Mouse (Mus musculus) midbrain, embryonic 10.5 days (tissue): ENCODE measurements around the gene Psmd9. TPM values are rescaled to one million over a fixed set of nuclear protein-coding genes. Genes with fewer than 3 reads are reported as not detected.

ENCODE experiments used
- DNase-seq: peaks from one replicate; pipeline ENCODE4 v3.0.0-alpha.2; 2017; ENCODE audit warnings: low spot score
- H3K27ac ChIP-seq: fragments of 300-500 bp; sonication (generic); replicated peaks from 2 replicates; pipeline ENCODE4 v1.5.1; 2016; ENCODE audit warnings: mild to moderate bottlenecking
- H3K27me3 ChIP-seq: fragments of 300-500 bp; sonication (generic); 2 replicates; pipeline ENCODE4 v1.6.1; 2016; ENCODE audit warnings: low read depth, mild to moderate bottlenecking; ENCODE audit not compliant: poor library complexity, severe bottlenecking
- H3K36me3 ChIP-seq: fragments of 300-500 bp; sonication (generic); 2 replicates; pipeline ENCODE4 v1.6.1; 2016; ENCODE audit warnings: mild to moderate bottlenecking, moderate library complexity
- H3K4me1 ChIP-seq: fragments of 300-500 bp; sonication (generic); 2 replicates; pipeline ENCODE4 v1.6.1; 2016
- H3K4me3 ChIP-seq: fragments of 300-500 bp; sonication (generic); 2 replicates; pipeline ENCODE4 v1.5.1; 2016; ENCODE audit warnings: mild to moderate bottlenecking, moderate library complexity
- H3K9me3 ChIP-seq: fragments of 300-500 bp; sonication (generic); replicated peaks from 2 replicates; pipeline ENCODE4 v1.6.1; 2016; ENCODE audit warnings: mild to moderate bottlenecking
- WGBS: fragments of 180-500 bp; shearing (Covaris S2); methylation state at CpG from one replicate; pipeline ENCODE4 v1.1.7; 2016; 5-methylcytosine and 5-hydroxymethylcytosine counted together
- polyA plus RNA-seq: library from polyadenylated mRNA; unstranded; fragments of >200 nt; fragmentation: Nextera tagmentation; extraction: Ambion mirVana; gene quantifications from 2 replicates; pipeline ENCODE4 v1.2.1, GENCODE M21; 2016

The Psmd9 gene
- polyA plus RNA-seq, 1 experiment from 2014 or later: 78.5 TPM

DNA sequence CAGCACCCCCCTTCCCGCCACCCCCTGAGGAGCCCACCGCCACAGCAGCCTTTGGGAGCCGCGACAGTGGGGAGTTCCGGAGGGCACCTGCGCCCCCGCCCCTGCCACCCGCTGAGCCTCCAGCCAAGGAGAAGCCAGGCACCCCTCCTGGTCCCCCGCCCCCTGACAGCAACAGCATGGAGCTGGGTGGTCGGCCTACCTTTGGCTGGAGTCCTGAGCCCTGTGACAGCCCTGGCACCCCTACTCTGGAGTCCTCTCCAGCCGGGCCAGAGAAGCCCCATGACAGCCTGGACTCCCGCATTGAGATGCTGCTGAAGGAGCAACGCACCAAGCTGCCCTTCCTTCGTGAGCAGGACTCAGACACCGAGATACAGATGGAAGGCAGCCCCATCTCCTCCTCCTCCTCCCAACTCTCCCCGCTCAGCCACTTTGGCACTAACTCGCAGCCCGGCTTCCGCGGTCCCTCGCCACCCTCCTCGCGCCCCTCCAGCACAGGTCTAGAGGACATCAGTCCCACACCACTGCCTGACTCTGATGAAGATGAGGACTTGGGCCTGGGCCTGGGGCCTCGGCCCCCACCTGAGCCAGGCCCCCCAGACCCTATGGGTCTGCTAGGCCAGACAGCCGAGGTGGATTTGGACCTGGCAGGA is 21.0 kb upstream of the Psmd9 start:
- H3K4me3 ChIP-seq: peak overlapping the region; percentile 43
- no peaks in the 10 kb centered on the region for H3K27me3 ChIP-seq
- H3K36me3 ChIP-seq: peaks cover 91% of the 10 kb centered on the region
- WGBS: 85% methylated on average over 25 of the region's 25 CpGs
- 0 out of 2 replicates have a peak overlapping the region, but pooled peaks have one; percentile 39 for H3K27ac ChIP-seq
- H3K9me3 ChIP-seq: no peaks in the 10 kb centered on the region
- peaks cover 80% of the 10 kb centered on the region for H3K4me1 ChIP-seq
- no peak for DNase-seq

DNA sequence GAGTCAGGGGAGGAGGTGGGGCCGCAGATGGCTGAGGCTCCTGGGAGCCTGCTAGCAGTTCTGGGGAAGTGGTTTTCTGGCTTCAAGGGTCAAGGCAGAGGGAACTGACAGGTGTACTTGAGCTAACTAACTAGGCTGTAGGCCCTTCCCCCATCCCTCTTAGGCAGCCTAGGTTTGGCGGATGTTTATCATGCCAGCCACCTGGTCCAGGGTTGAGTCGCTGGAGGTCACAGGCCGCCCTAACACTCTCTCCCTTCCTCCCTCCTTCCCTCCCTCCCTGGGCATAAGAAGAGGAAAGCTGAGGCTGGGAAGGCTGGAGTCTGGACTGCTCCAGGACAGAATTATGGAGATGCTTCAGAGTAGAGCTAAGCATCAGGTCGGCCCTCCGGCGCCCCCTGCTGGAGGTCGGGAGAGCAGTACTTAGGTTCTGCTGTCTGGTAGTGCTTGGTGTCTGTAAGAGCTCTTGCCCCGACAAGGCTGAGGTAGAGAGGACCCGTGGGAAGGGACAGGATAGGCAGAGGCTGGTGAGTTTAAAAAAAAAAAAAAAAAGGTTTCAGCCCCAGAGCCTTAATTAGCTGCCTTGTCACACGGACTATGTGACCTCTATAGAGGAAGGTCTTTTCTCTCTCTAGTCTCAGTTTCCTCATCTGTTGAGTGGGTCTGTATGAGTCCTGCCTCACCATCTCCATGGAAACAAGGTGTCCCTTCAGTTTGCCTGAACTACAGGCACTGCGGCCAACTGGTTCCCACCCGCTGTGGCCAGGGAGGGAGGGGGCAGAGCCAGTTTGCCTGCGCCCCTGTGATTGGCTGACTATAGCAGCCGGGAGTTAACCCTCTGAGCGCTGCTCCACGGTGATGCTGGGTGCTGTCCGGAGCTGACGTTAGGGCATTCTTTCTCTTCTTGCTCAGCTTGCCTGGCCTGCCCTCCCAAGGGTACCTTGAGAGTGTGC is 19.5 kb upstream of the Psmd9 start:
- peak; percentile 88 for DNase-seq
- Histone ChIP-seq H3K36me3 (peaks cover 100% of the 10 kb centered on the region), H3K4me1 (peaks cover 65% of the 10 kb centered on the region), H3K4me3 (peak overlapping the region; percentile 43), H3K27me3 (no peaks in the 10 kb centered on the region), H3K9me3 (no peaks in the 10 kb centered on the region), H3K27ac (peak overlapping the region; percentile 10; the same call in 1 of the 2 replicates)
- WGBS: 15% methylated on average over 19 of the region's 19 CpGs

DNA sequence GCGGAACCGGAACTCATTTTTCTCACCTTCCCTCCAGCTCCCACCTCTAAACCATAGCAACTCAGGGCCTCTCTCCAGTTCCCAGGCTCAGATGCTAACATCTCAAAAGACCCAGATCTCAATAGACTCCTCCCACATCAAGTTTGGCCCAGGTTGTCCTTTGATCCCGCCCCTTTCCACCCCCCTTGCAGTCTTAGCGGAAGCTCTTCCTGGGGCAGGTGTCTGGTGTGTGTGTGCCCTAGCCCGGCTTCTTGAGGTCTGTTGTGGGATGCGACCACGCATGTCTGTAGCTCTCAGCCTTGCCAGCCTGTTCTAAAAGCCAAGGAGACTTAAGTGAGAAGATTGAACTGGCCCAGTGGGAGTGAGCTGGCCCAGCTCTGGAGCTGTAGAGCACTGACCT is 18.6 kb upstream of the Psmd9 start:
- H3K9me3 ChIP-seq: no peaks in the 10 kb centered on the region
- no peak overlapping the region for H3K27ac ChIP-seq
- peaks cover 99% of the 10 kb centered on the region for H3K36me3 ChIP-seq
- H3K27me3 ChIP-seq: no peaks in the 10 kb centered on the region
- H3K4me3 ChIP-seq: peak overlapping the region; percentile 43; the same call in 1 of the 2 replicates
- WGBS: 52% methylated on average over 7 of the region's 7 CpGs
- no peak for DNase-seq
- peaks cover 56% of the 10 kb centered on the region for H3K4me1 ChIP-seq

DNA sequence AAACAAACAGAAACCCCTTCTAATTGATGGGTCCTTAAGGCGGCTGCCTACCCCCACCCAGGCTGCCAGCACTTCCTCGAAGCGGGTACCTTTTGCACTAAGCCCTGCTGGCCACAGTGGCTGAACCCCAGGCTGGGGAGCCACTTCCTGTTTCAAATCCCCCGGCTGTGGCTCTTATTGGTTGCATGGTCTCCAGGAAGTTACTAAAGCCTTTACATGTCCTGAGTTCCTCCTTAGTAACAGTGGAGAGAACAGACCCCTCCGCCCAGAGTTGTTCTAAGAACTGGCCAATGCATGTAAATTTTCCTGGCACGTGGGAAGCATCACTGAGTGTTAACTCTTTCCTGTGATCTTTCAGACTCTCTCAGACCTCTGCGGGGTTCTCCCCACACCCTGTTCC is 18.1 kb upstream of the Psmd9 start:
- peaks cover 51% of the 10 kb centered on the region for H3K4me1 ChIP-seq
- 64% methylated on average over 7 of the region's 7 CpGs for WGBS
- DNase-seq: no peak
- no peaks in the 10 kb centered on the region for H3K9me3 ChIP-seq
- no peaks in the 10 kb centered on the region for H3K27me3 ChIP-seq
- H3K27ac ChIP-seq: no peak overlapping the region
- peaks cover 97% of the 10 kb centered on the region for H3K36me3 ChIP-seq
- H3K4me3 ChIP-seq: peak overlapping the region; percentile 43; the same call in 1 of the 2 replicates

- DNase-seq: no peak
- Histone ChIP-seq H3K4me1 (peaks cover 44% of the 10 kb centered on the region), H3K4me3 (peak overlapping the region; percentile 11; the same call in 1 of the 2 replicates), H3K36me3 (peaks cover 97% of the 10 kb centered on the region), H3K9me3 (no peaks in the 10 kb centered on the region), H3K27ac (no peak overlapping the region), H3K27me3 (no peaks in the 10 kb centered on the region)
- WGBS: 95% methylated on average over 19 of the region's 19 CpGs
Measured at GRCm38 (mm10) chr5:123151707-123152362, 17.4 kb upstream of the Psmd9 start.

DNA sequence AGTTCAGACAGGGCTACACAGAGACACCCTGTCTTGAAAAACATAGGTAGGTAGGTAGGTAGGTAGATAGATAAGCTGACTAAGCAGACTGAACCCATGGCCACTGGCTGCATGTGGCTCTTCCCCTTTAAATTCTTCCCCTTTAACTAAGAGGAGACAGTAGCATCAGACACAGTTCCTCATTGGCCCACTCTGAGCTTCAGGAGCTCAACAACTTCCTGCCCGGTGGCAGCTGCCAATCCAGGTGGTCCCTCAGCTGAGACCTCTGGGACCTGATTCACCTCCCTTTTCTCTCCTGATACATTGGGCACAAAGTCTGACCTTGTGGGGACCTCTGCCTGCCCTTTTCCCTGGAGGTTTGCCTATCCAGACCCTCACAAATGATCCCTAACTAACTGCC is 16.3 kb upstream of the Psmd9 start:
- peaks cover 38% of the 10 kb centered on the region for H3K4me1 ChIP-seq
- peaks cover 97% of the 10 kb centered on the region for H3K36me3 ChIP-seq
- 100% methylated on average over 1 of the region's 1 CpGs for WGBS
- no peak for DNase-seq
- H3K9me3 ChIP-seq: no peaks in the 10 kb centered on the region
- no peak overlapping the region for H3K4me3 ChIP-seq
- no peaks in the 10 kb centered on the region for H3K27me3 ChIP-seq
- no peak overlapping the region for H3K27ac ChIP-seq

- Histone ChIP-seq H3K4me1 (peaks cover 13% of the 10 kb centered on the region), H3K27me3 (no peaks in the 10 kb centered on the region), H3K9me3 (no peaks in the 10 kb centered on the region), H3K36me3 (peaks cover 97% of the 10 kb centered on the region), H3K4me3 (no peak overlapping the region), H3K27ac (no peak overlapping the region)
- WGBS: 59% methylated on average over 7 of the region's 7 CpGs
- DNase-seq: peak; percentile 70
Measured at GRCm38 (mm10) chr5:123155425-123155824, 13.8 kb upstream of the Psmd9 start.

- Histone ChIP-seq H3K4me3 (no peak overlapping the region), H3K4me1 (no peaks in the 10 kb centered on the region), H3K9me3 (no peaks in the 10 kb centered on the region), H3K27me3 (no peaks in the 10 kb centered on the region), H3K36me3 (peaks cover 97% of the 10 kb centered on the region), H3K27ac (no peak overlapping the region)
- peak; percentile 26 for DNase-seq
- WGBS: 90% methylated on average over 12 of the region's 12 CpGs
Measured at GRCm38 (mm10) chr5:123156763-123157162, 12.4 kb upstream of the Psmd9 start.

GRCm38 (mm10) chr5:123157972-123158371 is 11.2 kb upstream of the Psmd9 start:
- no peaks in the 10 kb centered on the region for H3K9me3 ChIP-seq
- peaks cover 97% of the 10 kb centered on the region for H3K36me3 ChIP-seq
- DNase-seq: no peak
- 94% methylated on average over 4 of the region's 4 CpGs for WGBS
- H3K27me3 ChIP-seq: no peaks in the 10 kb centered on the region
- H3K4me1 ChIP-seq: no peaks in the 10 kb centered on the region
- no peak overlapping the region for H3K27ac ChIP-seq
- H3K4me3 ChIP-seq: no peak overlapping the region

- 94% methylated on average over 4 of the region's 4 CpGs for WGBS
Measured at GRCm38 (mm10) chr5:123159446-123159845, 9.8 kb upstream of the Psmd9 start.

GRCm38 (mm10) chr5:123159866-123160265 is 9.3 kb upstream of the Psmd9 start:
- 95% methylated on average over 15 of the region's 15 CpGs for WGBS
- no peaks in the 10 kb centered on the region for H3K27me3 ChIP-seq

More at GRCm38 (mm10) chr5:123159446-123159845, 9.8 kb upstream of the Psmd9 start:
- H3K27ac ChIP-seq: no peak overlapping the region
- no peaks in the 10 kb centered on the region for H3K4me1 ChIP-seq
- no peaks in the 10 kb centered on the region for H3K9me3 ChIP-seq
- no peak overlapping the region for H3K4me3 ChIP-seq
- no peaks in the 10 kb centered on the region for H3K27me3 ChIP-seq
- H3K36me3 ChIP-seq: peaks cover 97% of the 10 kb centered on the region
- DNase-seq: no peak

DNA sequence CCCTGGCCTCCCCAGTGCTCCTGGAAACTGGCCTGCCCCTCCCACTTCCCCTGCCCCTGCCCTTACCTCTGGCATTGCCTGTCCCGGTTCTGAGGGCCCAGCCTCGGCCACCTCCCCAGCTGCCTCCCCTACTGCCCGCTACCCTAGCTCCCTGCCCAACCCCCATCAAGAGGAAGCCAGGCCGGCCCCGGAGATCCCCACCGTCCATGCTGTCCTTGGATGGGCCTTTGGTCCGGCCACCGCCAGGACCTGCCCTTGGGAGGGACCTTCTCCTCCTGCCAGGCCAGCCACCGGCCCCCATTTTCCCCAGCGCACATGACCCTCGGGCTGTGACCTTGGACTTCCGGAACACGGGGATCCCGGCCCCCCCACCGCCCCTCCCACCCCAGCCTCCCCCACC is 8.9 kb upstream of the Psmd9 start:
- Histone ChIP-seq H3K27ac (no peak overlapping the region), H3K27me3 (no peaks in the 10 kb centered on the region), H3K4me1 (no peaks in the 10 kb centered on the region), H3K9me3 (no peaks in the 10 kb centered on the region), H3K4me3 (no peak overlapping the region), H3K36me3 (peaks cover 92% of the 10 kb centered on the region)
- 92% methylated on average over 15 of the region's 15 CpGs for WGBS
- DNase-seq: no peak

More at GRCm38 (mm10) chr5:123159866-123160265, 9.3 kb upstream of the Psmd9 start:
- no peak for DNase-seq
- H3K9me3 ChIP-seq: no peaks in the 10 kb centered on the region
- H3K36me3 ChIP-seq: peaks cover 97% of the 10 kb centered on the region
- H3K4me1 ChIP-seq: no peaks in the 10 kb centered on the region
- no peak overlapping the region for H3K4me3 ChIP-seq
- H3K27ac ChIP-seq: no peak overlapping the region
